Mouse (Mus musculus): ENCODE data around the gene Map3k7. TPM values are rescaled to one million over a fixed set of nuclear protein-coding genes. Genes with fewer than 3 reads are reported as not detected.
A peak's percentile ranks its signal among the peaks of the same experiment; 100 is the strongest.
"Not testable (repeated sequence)": the region's sequence is repeated elsewhere in the genome, so short reads cannot be mapped to it uniquely, and the experiment has no call there.

Map3k7 gene
- total RNA-seq, 4 experiments from 2014 or later, result 34.6 to 46.9 (median 40.3) TPM

DNA sequence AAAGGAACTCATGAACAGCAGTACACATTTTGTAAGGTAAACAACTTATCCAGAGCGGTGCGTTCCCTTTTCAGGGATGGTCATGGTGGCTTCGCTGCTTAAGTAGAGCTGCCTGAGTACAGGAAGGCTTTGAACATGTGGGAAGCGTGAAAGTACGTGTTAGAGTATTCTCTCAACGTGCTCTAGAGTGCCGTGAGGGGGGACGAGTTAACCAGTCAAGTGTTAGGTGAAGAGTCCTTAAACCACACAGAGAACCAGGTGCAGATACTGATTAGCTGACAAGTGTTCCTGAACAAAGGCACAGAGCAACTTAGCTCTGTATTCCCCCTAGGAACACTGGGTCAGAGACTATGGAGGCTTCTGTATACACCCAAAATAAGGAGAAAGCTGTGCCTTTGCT lies 18.0 kb downstream of the Map3k7 start:
- no peak for DNase-seq (ENCODE audit: low spot score in 2 of 2)

DNA sequence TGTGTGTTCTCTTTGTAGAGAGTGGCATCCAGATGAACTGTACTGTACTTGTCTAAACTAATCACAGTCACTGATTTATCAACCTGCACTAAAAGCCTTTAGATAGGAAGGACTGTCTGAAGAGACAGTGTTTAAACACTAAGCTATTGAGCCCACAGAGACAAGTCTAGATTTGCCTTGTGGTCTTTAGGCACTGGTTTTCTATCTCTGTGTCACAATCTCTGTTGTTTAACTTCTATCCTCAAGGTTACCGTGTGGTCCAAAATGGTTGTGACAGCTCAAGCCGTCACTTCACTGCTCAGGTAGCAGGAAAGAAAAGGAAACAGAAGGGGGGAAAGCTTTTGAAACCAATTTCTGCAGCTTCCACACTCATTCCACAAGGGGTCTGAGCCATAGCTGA lies 29.5 kb downstream of the Map3k7 start:
- DNase-seq (ENCODE audit: low spot score in 2 of 2), result no peak

DNA sequence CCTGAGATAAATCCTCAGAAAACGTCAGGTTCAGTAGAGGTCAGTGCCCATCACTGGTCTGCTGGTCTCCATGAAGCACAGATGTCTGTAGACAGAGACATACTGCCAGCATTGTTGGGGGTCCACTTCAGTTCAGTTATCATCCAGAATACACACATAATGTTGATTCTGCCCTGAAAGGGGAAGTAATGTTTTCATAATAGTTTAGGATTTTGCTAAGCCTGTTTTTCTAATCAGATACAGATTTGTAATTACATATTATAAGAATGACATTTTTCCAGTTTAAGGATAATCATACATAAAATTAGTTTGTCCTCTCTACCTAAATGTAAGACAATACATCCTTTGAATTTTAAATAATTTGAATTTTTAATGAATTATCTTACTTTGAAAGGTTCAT lies 30.0 kb downstream of the Map3k7 start:
- DNase-seq (ENCODE audit: low spot score in 2 of 2), result no peak

DNA sequence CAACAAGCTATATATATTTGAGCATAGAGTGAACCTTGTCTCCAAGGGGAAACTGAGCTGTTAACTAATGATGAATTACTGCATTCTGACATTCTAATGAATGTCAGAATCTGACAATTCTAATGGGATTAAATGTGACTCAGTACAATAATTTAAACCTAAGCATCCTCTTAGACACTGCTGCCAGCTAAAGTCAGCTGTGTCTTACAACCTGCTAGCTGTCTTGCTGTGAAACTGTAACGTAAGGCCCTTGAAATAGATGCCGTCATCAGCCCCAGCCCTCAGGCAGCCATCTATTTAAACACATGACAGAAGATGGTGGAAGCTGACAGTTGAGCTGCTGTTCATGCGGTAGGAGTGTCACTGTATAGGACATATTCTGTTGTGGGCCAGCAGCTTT lies 37.6 kb downstream of the Map3k7 start:
- DNase-seq (ENCODE audit: low spot score in 2 of 2), result no peak

DNA sequence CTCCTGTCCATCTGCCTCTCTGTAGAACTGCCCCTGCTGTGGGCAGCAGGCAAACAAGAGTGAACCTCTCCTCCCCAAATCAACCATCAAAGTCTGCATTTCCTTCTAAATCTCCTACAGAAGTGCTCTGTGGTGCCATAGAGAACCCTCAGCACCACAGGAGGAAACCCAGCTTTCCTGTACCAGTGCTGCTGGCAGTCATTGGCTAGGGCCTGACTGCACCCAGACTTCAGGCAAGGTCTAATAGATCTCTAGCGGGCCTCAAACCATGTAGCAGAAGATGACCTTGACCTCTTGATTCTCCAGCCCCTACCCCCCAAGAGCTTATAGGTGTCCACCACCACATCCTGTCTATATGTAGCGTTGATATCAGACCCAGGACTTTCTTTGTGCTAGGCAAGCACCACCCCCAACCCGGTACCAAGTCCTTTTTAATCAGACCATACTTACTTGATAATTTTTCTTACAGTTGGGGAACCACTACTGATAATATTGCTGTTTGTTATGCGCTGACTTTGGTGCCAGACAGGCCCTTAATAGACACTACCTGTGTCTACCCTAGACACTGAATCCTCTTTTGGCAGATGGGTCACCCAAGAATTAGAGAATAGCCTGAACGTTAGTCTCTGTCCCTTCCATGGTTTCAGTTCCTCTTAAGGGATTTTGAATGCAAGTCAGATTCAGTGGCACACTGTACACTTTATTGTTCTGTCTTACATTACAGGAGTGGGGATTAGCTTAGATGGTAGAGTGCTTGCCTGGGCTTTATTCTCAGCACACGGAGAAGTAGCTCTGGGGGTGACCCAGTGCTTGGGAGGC lies 41.1 kb downstream of the Map3k7 start:
- no peak for DNase-seq (ENCODE audit: low spot score in 2 of 2)

DNA sequence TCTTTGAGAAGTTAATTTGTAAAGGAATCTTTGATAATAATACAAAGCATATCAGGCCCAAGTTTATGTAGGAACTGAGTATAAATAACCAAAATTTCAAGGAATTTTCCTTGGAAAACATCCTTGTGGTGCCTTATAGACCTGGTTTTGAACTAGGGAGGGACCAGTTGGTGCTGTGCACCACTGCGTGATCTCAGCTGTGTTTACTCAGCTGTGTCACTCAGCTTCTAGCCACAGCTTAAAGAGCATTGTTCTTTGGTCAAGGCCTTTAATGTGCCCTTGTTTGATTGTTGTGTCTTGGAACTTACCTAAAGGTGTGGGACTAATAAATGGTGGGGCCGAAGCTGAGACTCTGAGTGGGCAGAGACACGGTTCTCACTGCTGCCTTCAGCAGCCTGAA lies 43.3 kb downstream of the Map3k7 start:
- DNase-seq (ENCODE audit: low spot score in 2 of 2), result no peak

DNA sequence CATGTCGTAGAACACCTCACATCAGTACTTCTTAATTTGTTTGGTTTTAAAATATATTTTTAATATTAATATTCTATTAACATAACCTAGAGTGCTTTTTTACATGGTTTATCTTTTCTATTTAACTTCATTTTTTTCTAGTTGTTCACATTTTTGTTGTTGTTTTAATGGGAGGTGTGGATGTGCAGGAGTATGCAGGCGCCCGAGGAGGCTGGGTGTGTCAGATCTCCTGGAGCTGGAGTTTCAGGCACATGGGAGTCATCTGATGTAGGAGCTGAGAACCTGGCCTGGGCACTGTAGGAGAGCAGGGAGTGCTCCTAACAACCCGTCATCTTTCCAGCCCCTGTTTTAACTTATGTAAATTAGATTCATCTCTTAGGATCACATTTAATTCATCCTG lies 44.2 kb downstream of the Map3k7 start:
- DNase-seq (ENCODE audit: low spot score in 2 of 2), result no peak

DNA sequence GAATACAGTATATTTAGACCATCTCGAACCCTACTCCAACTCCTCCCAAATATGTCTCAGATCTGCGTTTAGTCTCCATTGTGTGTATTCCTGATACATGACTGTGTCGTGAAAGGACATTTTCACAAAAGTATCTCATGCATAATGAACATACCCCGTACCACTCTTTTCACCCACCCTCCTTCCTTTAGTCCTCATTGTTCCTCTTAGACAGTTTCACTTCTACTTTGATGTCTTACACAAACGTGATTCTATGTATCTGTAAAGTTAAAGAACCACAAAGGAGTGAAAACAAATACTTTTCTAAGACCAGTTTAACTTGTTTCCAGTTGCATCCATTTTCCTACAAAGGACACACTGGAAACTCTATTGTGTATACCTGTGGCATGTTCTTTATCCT lies 46.9 kb downstream of the Map3k7 start:
- no peak for DNase-seq (ENCODE audit: low spot score in 2 of 2)

DNA sequence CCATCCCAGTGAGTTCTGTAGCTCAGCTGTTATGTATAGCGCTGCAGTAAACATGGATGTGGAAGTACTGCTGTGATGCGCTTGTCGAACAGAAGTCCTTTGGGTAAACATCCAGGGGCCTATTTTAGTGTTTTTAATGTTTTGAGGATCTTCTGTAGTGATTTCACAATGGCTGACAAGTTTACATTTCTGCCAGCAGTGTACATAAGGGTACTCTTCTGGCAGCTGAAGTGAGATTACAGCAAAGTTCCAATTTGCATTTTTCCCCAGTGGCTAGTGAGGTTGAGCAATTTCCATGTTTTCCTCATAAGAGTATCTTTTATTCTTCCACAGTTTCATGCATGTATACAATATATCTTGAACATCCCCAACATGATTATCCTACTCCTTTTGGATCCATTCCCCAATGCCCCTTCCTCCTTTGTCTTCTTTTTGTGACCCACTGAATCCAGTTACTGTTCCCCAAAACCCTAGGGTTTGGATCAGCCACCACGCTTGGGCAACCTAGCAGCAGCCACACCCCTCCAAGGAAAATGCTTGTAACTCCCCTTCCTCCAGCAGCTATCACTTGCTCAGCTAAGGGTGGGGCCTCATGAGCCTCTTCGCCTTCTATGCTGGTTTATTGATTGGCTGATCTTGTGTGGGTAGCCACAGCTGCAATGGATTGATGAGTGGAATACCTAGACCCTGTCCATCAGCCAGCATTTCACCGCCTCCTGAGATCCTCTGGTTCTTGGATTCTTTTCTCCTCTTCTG lies 47.5 kb downstream of the Map3k7 start:
- DNase-seq (ENCODE audit: low spot score in 2 of 2), result no peak

DNA sequence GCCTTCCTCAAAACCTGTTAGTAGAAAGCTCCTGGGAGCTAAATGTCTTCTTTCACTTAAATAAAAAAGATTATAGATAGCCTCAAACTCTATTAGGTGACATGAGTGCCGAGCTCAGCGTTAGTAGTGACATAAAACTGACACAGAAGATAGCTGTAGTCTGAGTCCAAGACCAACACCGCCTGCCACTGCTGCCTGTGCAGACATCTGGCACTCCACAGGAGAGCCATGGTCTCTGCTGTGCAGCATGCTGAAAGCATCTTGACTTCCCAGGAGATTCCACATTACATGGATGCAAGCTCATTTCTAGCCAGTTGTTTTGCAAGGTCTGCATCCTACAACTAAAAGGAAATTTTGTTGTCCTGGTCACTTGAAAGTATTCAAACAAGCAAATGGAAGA lies 57.2 kb downstream of the Map3k7 start:
- no peak for DNase-seq (ENCODE audit: low spot score in 2 of 2)

DNA sequence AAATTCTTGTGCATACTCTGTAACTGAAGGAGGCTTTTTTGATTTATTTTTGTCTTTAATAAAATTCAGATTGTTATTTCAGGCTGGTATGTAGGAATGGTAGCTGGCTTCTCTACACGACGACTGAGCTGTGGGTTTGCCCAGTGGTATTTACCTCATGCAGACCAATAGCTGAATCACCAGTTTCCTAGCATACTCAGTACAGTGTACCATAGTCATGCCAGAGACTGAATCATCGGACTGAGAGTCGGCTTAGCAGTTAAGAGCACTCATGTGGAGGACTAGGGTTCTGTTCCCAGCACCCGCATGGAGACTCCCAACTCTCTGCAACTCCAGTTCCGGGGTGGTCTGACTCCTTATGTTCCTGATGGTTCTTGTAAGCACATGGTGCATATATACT lies 58.4 kb downstream of the Map3k7 start:
- no peak for DNase-seq (ENCODE audit: low spot score in 2 of 2)

DNA sequence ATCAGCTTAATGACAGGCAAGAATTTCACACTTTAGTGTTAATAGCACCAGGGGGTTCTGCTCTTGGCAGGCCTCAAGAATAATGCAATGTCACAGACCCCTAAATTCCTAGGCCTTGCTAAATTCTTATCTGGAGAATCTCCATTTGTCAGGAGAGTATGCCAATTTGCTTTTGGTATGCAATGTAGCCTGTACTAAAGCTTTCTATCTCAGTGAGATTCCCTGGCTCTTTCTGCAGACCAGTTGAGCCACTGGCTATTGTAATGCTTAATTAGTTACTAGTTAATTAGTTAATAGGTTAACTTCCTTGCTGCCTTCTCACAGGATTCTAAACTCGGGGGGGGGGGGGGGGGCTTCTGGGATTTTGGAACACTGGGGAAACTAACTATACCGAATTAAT lies 60.3 kb downstream of the Map3k7 start:
- not testable (repeated sequence) for DNase-seq (ENCODE audit: low spot score in 2 of 2)

DNA sequence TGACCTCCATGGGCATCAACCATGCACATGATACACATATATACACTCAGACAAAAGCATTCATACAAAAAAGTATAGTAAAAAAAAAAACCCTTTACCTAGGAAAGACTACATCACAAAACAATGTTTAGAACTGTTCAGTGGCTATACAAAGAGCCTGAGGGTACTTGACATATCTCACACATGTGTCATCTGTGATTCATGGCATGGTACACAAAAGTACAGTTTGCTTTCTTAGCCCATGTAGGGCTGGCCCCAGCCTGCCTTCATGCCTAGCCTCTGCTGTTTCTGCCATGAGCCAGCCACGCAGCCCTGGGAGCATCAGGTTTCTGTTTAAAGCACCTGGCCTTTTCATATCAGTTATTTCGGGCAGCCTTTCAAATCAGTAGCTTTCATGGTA lies 61.2 kb downstream of the Map3k7 start:
- DNase-seq (ENCODE audit: low spot score in 2 of 2), result no peak

DNA sequence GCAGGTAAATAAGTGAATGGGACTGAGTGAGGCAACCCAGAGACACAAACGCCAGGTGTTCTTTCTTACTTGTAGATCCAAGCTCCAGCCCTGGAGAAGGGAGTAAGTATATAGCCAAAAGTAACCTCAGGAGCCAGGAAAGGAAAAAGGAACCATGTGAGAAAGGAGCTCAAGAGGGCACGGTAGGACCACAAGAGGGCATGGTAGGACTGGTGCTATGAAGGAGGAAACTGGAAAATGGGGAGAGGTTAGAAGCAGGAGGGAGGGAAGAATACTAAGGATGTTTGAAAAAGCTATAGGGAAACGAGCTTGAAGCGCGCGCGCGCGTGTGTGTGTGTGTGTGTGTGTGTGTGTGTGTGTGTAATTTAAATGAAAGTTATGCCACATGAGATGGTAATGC lies 63.2 kb downstream of the Map3k7 start:
- DNase-seq (ENCODE audit: low spot score in 2 of 2), result no peak

DNA sequence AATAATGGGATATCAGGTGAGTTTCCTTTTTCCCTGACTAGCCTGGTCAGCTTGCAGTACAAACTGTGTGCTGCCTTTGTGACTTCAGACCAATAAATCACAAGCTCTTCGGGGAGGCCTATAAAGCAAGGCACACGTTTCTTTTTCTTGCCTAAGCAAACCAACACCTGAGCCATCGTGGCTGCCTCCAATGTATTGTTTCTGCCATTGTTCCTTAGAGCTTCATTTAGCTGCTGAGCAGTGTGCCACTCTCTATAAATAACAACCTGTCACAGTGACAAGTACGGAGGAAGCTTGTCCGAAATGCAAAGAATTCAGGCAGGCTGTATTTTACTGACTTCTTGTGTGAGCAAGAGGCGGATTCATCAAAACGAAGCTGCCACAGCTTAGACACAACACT lies 73.4 kb downstream of the Map3k7 start:
- no peak for DNase-seq (ENCODE audit: low spot score in 2 of 2)

DNA sequence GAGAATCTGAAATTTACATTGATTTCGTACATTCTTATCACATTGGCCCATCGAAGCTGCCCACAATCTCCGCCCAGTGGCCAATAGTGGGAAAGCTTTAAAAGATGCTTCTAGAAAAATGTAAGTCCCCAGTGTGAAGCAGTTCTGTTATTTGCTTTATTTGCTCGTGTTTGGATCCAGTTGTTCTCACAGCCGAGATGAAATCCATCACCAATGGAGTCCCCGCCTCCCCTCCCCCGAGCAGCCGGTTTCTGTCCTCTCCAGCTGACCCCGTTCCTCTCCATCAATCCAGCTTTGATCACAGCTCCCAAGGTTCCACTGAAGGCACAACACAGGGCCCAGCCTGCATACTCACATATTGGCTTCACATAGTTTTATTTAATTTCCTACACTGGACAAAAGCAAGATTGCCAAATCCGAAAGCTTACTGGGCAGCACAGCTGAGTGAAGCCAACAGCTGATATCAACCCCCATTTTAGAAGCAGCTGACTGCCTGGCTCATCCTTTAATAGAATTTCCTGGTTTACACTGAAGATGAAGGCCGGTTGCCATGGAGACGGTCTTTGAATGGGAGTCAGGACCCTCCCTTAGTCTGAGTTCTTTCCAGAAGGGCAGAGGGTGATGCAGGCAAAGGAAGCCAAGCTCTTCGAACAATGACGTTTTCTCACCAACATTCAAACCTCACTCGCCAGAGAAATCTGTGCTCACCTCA lies 78.0 kb downstream of the Map3k7 start:
- DNase-seq (ENCODE audit: low spot score in 2 of 2), result peak in 1 of 2 experiments; percentile 14

DNA sequence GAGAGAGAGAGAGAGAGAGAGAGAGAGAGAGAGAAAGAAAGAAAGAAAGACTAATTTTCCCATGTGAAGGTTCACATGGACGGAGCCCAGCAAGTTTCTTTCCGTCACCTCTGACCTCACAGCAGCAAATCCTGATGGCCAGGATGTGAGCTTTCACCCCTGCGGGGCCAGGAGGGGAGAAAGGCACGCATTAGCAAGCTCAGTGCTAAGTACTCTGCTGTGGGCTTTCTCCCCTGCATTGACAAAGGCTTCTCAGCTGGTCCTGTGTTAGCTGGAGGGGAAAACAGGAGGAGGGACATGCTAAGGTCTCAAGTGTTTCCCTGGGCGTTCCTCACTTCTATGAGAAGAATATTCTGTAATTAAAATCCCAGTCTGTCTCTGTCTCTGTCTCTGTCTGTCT lies 81.3 kb downstream of the Map3k7 start:
- DNase-seq (ENCODE audit: low spot score in 2 of 2), result no peak

DNA sequence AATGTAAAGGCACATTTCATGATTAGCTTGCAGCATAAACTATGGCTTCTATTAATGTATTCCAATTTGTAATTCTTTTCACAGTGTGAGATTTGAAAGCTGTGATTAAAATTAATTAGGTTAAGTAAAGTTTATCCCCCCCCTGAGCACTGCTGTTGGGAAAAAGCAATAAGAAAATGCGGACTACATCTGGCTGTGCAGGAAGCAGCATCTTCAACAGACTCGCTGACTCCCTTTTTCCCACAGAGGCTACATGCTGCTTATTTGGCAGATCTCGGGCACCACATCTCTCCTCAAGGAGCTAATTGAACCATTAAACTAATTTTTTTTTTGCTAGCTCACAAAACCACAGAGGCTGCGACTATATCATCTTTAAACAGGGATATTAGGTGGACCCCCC lies 85.9 kb downstream of the Map3k7 start:
- DNase-seq (ENCODE audit: low spot score in 2 of 2), result no peak

DNA sequence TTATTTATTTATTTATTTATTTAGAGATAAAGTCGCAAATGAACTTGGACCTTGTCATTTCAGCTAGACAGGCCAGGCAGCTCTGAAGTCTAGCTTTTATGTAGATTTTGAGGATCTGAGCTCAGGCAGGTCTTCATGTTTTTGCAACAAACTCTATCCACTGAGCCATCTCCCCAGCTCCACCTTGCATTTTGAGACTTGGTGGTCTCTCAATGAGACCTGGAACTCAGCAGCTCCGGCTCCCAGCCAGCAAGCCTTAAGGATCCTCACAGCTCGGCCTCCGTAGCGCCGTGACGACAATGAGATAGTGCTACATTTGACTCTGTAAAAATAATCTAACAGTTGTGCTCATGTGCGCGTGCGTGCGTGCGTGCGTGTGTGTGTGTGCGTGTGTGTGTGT lies 89.3 kb downstream of the Map3k7 start:
- DNase-seq (ENCODE audit: low spot score in 2 of 2), result no peak

DNA sequence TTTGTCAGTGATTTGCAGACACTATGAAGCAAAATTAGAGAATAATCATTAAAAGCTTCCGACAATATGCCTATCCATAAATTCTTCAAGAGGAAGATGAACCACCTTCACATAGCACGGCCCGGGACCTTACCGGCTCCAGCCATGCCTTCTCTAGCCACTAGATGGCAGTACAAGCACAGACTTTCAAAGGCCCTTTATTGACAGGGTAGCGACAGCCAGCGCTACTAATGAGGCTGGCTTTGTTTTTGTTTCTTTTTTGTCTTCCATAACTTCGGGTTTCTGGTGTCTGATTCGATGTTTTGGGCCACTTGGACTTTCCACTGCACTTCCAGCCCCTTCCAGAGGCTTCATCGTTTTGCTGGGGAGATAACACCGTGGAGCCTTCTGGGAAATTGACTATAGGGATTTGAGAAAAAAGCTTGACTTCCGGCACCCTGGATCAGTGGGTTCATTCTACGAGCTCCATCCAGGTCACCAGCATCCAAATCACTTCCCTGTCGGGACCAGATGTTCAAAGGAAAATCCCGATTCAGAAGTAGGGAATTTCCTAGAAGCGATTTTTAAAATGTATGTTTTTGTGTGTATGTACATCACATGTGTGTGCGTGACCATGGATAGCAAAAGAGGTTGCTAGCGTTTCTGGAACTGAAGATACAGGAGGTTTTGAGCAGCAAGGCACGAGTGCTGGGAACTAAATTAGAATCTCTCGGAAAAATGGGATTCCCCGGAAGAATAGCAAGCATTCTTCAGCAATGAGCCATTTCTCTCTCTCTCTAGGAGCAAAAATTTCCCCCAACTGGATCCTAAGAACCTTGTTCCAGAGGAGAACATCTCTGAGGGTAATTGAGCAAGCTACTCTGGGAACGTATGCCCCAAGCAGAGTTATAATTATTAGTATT lies 91.5 kb downstream of the Map3k7 start:
- peak; percentile 76 to 94 for DNase-seq (ENCODE audit: low spot score in 2 of 2)

DNA sequence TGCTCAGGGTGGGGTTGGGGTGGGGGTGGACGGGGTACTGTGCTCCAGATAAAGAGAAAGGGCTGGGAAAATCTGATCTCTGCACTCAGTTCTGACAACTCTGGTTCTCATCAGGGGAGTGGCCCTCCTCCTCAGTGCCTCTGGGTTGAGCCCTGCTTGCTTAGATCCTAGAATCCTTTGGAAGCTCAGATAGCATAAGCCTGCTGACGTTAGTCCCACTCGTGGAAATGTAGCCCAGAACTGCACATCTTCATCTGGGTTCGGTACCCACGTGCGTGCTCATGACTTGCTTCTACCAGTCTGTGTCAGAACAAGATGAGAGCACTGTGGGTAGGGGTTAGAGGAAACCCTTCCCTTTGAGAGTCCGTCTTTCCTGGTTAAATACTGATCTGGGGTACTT lies 92.5 kb downstream of the Map3k7 start:
- DNase-seq (ENCODE audit: low spot score in 2 of 2), result no peak

Data from layer of hippocampus, adult 8-10 months (tissue).